Mouse (Mus musculus) mouse trophoblast stem cell (cell line): Measurements from ENCODE around the gene Cdkn1c.

Experiments used
- in situ Hi-C, 2 experiments: fragments of 300-500 bp; cut with MseI, MboI; formaldehyde crosslinking; loops; 2 replicates in 1 of 2; 3 replicates in 1 of 2; pipeline ENCODE4 v1.15.1; 2025

Gene Cdkn1c

GRCm38 (mm10) chr7:143437231-143437893 is 23.5 kb downstream of the Cdkn1c start:
- in situ Hi-C loops: no loop called here

GRCm38 (mm10) chr7:143433331-143433730 is 27.5 kb downstream of the Cdkn1c start:
- in situ Hi-C loops: no loop called here

- in situ Hi-C loops: no loop called here
Observed at GRCm38 (mm10) chr7:143432631-143433030, 28.2 kb downstream of the Cdkn1c start.

- in situ Hi-C loops: no loop called here
Observed at GRCm38 (mm10) chr7:143428814-143429499, 31.9 kb downstream of the Cdkn1c start.

- in situ Hi-C loops: no loop called here
Observed at GRCm38 (mm10) chr7:143428142-143428813, 32.6 kb downstream of the Cdkn1c start.

- in situ Hi-C loops: no loop called here
Observed at GRCm38 (mm10) chr7:143419585-143420160, 41.2 kb downstream of the Cdkn1c start.

- in situ Hi-C loops: no loop called here
Observed at GRCm38 (mm10) chr7:143417875-143418274, 43.0 kb downstream of the Cdkn1c start.

GRCm38 (mm10) chr7:143416406-143416805 is 44.4 kb downstream of the Cdkn1c start:
- in situ Hi-C loops: no loop called here

GRCm38 (mm10) chr7:143415070-143415469 is 45.8 kb downstream of the Cdkn1c start:
- in situ Hi-C loops: no loop called here

- in situ Hi-C loops: no loop called here
Observed at GRCm38 (mm10) chr7:143412606-143413005, 48.2 kb downstream of the Cdkn1c start.

GRCm38 (mm10) chr7:143408615-143409021 is 52.2 kb downstream of the Cdkn1c start:
- in situ Hi-C loops: no loop called here
